Mouse (Mus musculus): ENCODE measurements around the gene Mgat3.

DNA sequence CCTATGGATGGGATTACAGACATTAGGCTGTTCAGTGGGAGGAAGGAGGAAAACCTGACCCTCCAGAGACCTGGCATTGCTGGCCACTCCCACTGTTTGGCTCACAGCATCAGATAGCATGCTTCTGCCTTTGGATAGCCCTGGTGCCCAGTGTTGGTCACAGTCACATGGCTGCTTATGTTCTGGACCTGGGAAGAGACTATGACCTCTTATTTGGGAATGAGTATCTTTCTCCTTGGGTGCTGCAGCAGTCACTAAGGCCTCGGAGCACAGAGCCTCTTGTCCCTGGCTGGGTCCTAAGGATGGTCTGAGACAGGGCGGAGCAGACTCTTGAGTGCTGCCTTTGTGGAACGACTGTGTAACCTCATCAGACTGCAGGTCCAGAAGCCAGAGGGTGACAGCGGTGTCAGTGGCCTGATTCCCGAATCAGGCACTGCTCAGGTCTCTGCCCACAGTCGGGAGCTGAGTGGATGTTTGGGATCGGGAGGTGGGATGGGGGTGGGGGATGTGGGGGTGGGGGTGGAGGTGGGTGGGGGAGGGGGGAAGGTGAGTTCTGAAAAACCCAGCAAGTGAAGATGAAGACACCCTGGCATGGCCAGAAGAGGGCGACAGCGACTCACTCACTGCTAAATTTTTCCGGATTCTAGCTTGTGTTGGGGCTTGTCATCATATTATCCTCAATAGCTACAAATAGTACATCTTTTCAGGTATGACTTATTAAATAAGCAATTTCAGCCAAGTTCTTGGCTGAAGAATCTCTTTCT is 42.4 kb downstream of the Mgat3 start:
- TF ChIP-seq CTCF (IDR thresholded peaks at IDR 0.05) (peak; percentile 61), EP300 (IDR thresholded peaks at IDR 0.05; ENCODE audit: insufficient read depth, low read depth, low read length) (no peak)
